ENCODE assay signal across 17 mouse cellular contexts in genomic region chr2:96282926-96283325, GRCm38 (mm10). TPM values are rescaled to one million over a fixed set of nuclear protein-coding genes. Genes with fewer than 3 reads are reported as not detected.
DNase-seq lines count a peak whose midpoint lies in the region; ATAC-seq and TF ChIP-seq lines count a peak whose summit lies in the region.
"Had no signal": no experiment of that assay in that cellular context is flagged by ENCODE, and none has a peak within 500 bp of the region (broad histone marks: within the 10 kb centered on the region; RNA-seq: fewer than 3 reads in every experiment).

No protein-coding gene starts in this region.

- H3K9ac ChIP-seq in heart, postnatal 0 days (replicated peaks; ENCODE audit: low read depth, low read length), result no peak overlapping the region
- no peak overlapping the region for H3K9ac ChIP-seq in heart, embryonic 11.5 days (ENCODE audit: low read depth, low read length)
- no peak overlapping the region for H3K9ac ChIP-seq in liver, adult 2 months (ENCODE audit: low read depth, low read length)
- H3K9ac ChIP-seq in liver, embryonic 12.5 days, result no peak overlapping the region
- H3K9ac ChIP-seq: embryonic facial prominence, embryonic 12.5 days; liver, embryonic 14.5 days had no signal

- no peak for ATAC-seq in heart, postnatal 0 days (ENCODE audit: insufficient read depth, low read depth)
- no peak for ATAC-seq in heart, embryonic 11.5 days (replicated peaks; ENCODE audit: insufficient number of reproducible peaks, low FRiP score, low TSS enrichment)
- no peak for ATAC-seq in liver, embryonic 12.5 days
- ATAC-seq in megakaryocyte, adult 5-6 weeks (ENCODE audit: poor library complexity, severe bottlenecking), result no peak

- H3K27ac ChIP-seq in heart, postnatal 0 days (ENCODE audit: low read depth), result no peak overlapping the region
- no peak overlapping the region for H3K27ac ChIP-seq in heart, embryonic 11.5 days (ENCODE audit: low read depth, low read length)
- no peak overlapping the region for H3K27ac ChIP-seq in liver, adult 2 months (replicated peaks; ENCODE audit: insufficient read depth, low read depth, low read length)
- H3K27ac ChIP-seq in liver, embryonic 12.5 days, result no peak overlapping the region
- H3K27ac ChIP-seq: embryonic facial prominence, embryonic 12.5 days; liver, embryonic 14.5 days had no signal

- H3K4me2 ChIP-seq in heart, postnatal 0 days (ENCODE audit: low read depth, low read length), result no peak overlapping the region
- no peak overlapping the region for H3K4me2 ChIP-seq in heart, embryonic 11.5 days
- no peak overlapping the region for H3K4me2 ChIP-seq in liver, embryonic 12.5 days
- H3K4me2 ChIP-seq: embryonic facial prominence, embryonic 12.5 days had no signal

- 70% methylated on average over 5 of the region's 5 CpGs for WGBS in heart, postnatal 0 days
- WGBS in heart, embryonic 11.5 days (ENCODE audit: insufficient replicate concordance), result 84% methylated on average over 5 of the region's 5 CpGs
- 85% methylated on average over 5 of the region's 5 CpGs for WGBS in liver, adult 2 months
- 80% methylated on average over 5 of the region's 5 CpGs for WGBS in liver, embryonic 12.5 days (ENCODE audit: insufficient replicate concordance)

- no peak for TF ChIP-seq EP300 in heart, postnatal 0 days (IDR thresholded peaks at IDR 0.05; ENCODE audit: low read depth)

- H3K4me1 ChIP-seq in heart, postnatal 0 days (ENCODE audit: control insufficient read depth, insufficient read depth), result no peaks in the 10 kb centered on the region
- H3K4me1 ChIP-seq in heart, embryonic 11.5 days (ENCODE audit: control insufficient read depth, insufficient read depth, low read length), result no peaks in the 10 kb centered on the region
- H3K4me1 ChIP-seq in liver, adult 2 months (ENCODE audit: control insufficient read depth, insufficient read depth, low read length), result no peaks in the 10 kb centered on the region
- no peaks in the 10 kb centered on the region for H3K4me1 ChIP-seq in liver, embryonic 12.5 days
- H3K4me1 ChIP-seq: embryonic facial prominence, embryonic 12.5 days had no signal

- no peak for TF ChIP-seq POLR2A in liver, adult 2 months (IDR thresholded peaks at IDR 0.05; ENCODE audit: extremely low read depth, insufficient read depth, low read length)

- no peaks in the 10 kb centered on the region for H3K36me3 ChIP-seq in heart, postnatal 0 days (replicated peaks; ENCODE audit: control insufficient read depth, insufficient read depth, low read length)
- H3K36me3 ChIP-seq in heart, embryonic 11.5 days (ENCODE audit: control insufficient read depth, insufficient read depth, low read length), result no peaks in the 10 kb centered on the region
- H3K36me3 ChIP-seq in liver, adult 2 months (ENCODE audit: control insufficient read depth, insufficient read depth, low read length), result no peaks in the 10 kb centered on the region
- H3K36me3 ChIP-seq in liver, embryonic 12.5 days, result no peaks in the 10 kb centered on the region
- H3K36me3 ChIP-seq: embryonic facial prominence, embryonic 12.5 days had no signal

- H3K4me3 ChIP-seq in heart, postnatal 0 days (ENCODE audit: low read depth, low read length), result no peak overlapping the region
- H3K4me3 ChIP-seq in heart, embryonic 11.5 days (ENCODE audit: low read depth, low read length), result no peak overlapping the region
- no peak overlapping the region for H3K4me3 ChIP-seq in liver, adult 2 months (ENCODE audit: insufficient read depth, low read depth, low read length)
- no peak overlapping the region for H3K4me3 ChIP-seq in liver, embryonic 12.5 days
- H3K4me3 ChIP-seq: embryonic facial prominence, embryonic 12.5 days had no signal

- H3K9me3 ChIP-seq in heart, postnatal 0 days (replicated peaks; ENCODE audit: control insufficient read depth, low read length), result no peaks in the 10 kb centered on the region
- no peaks in the 10 kb centered on the region for H3K9me3 ChIP-seq in heart, embryonic 11.5 days (replicated peaks; ENCODE audit: control insufficient read depth, low read length)
- H3K9me3 ChIP-seq in liver, embryonic 12.5 days (replicated peaks), result no peaks in the 10 kb centered on the region
- H3K9me3 ChIP-seq: embryonic facial prominence, embryonic 12.5 days had no signal

- DNase-seq in cerebellum, adult 9-10 months, result peak; percentile 3
- DNase-seq in cerebellum, postnatal 25 days, result no peak
- no peak for DNase-seq in heart, postnatal 0 days (ENCODE audit: low spot score)
- peak; percentile 14 for DNase-seq in liver, adult 2 months (ENCODE audit: extremely low read depth, low read depth, low spot score)
- DNase-seq in brain, adult 2 months (ENCODE audit: low read depth, low spot score), result peak; percentile 36
- DNase-seq: adrenal gland, postnatal 36 days; gastrocnemius, postnatal 25 days; heart, postnatal 14 days; kidney, adult 9 months; lung, postnatal 14 days; thymus, postnatal 14 days had no signal

- no peaks in the 10 kb centered on the region for H3K79me2 ChIP-seq in liver, adult 2 months (ENCODE audit: control insufficient read depth, insufficient read depth, low read length)

- TF ChIP-seq CTCF in heart, postnatal 0 days (IDR thresholded peaks at IDR 0.05; ENCODE audit: low read depth), result peak; percentile 18; the same call in 1 of the 2 replicates
- TF ChIP-seq CTCF in liver, adult 2 months (IDR thresholded peaks at IDR 0.05; ENCODE audit: low read depth, low read length), result no peak

- H3K27me3 ChIP-seq in heart, postnatal 0 days (ENCODE audit: control insufficient read depth, insufficient read depth, low read length), result no peaks in the 10 kb centered on the region
- no peaks in the 10 kb centered on the region for H3K27me3 ChIP-seq in heart, embryonic 11.5 days (ENCODE audit: control insufficient read depth, insufficient read depth, low read length)
- no peaks in the 10 kb centered on the region for H3K27me3 ChIP-seq in liver, adult 2 months (ENCODE audit: control insufficient read depth, insufficient read depth, low read length)
- no peaks in the 10 kb centered on the region for H3K27me3 ChIP-seq in liver, embryonic 12.5 days (replicated peaks)
- H3K27me3 ChIP-seq: CH12.LX; embryonic facial prominence, embryonic 12.5 days had no signal

RNA-seq across cellular contexts. Expression of gene Lrrc4c, which starts 35.0 kb away (rescaled TPM):
- total RNA-seq in heart, postnatal 0 days (2014; rRNA removed; ENCODE audit: low replicate concordance), result 0.08 and 2.2 TPM in 2 replicates
- polyA plus RNA-seq in heart, postnatal 0 days (2015; fragmentation: Nextera tagmentation; extraction: Ambion mirVana), result 0.66 and 0.84 TPM in 2 replicates
- polyA plus RNA-seq in heart, embryonic 11.5 days (2014; fragmentation: Nextera tagmentation; extraction: Ambion mirVana), result 0.19 and 0.38 TPM in 2 replicates
- total RNA-seq in liver, adult 2 months (2014; rRNA removed), result 1.1 and 1.4 TPM in 2 replicates
- polyA plus RNA-seq in liver, adult 2 months (2012; rRNA removed), result 0.32 and 0.39 TPM in 2 replicates
- 0.20 and 0.35 TPM in 2 replicates for polyA plus RNA-seq in liver, embryonic 12.5 days (2016; fragmentation: Nextera tagmentation; extraction: Ambion mirVana)
- total RNA-seq in megakaryocyte, adult 5-6 weeks (2015), result not detected in 2 replicates
- not detected in 2 replicates for total RNA-seq in megakaryocyte, adult 5-6 weeks (2017)
- total RNA-seq: CH12.LX had no signal

Comparison
In these comparisons a context has a peak if more than half of its experiments do, and no peak if none do; other contexts are left out.
1. DNase-seq: peak in cerebellum, adult 9-10 months (single experiment), liver, adult 2 months (single experiment) and brain, adult 2 months (single experiment); none in cerebellum, postnatal 25 days (0 of 2) and heart, postnatal 0 days (single experiment).